32 mouse cellular contexts compared by ENCODE assay signal in genomic region chr4:124889935-124890334, GRCm38 (mm10). TPM values are rescaled to one million over a fixed set of nuclear protein-coding genes. Genes with fewer than 3 reads are reported as not detected.
"Had no signal": no experiment of that assay in that cellular context is flagged by ENCODE, and none has a peak within 500 bp of the region (broad histone marks: within the 10 kb centered on the region; RNA-seq: fewer than 3 reads in every experiment).

No protein-coding gene starts in this region.

- H3K4me3 ChIP-seq: gastrocnemius, adult 2 months; heart, adult 2 months; heart, embryonic 13.5 days; heart, embryonic 15.5 days; hindbrain, embryonic 13.5 days; hindbrain, embryonic 15.5 days; kidney, embryonic 15.5 days; left cerebral cortex, adult 2 months; limb, embryonic 10.5 days; limb, embryonic 12.5 days; liver, embryonic 13.5 days; liver, embryonic 15.5 days had no signal

- H3K27ac ChIP-seq: gastrocnemius, adult 2 months; heart, adult 2 months; heart, embryonic 13.5 days; heart, embryonic 15.5 days; hindbrain, embryonic 13.5 days; hindbrain, embryonic 15.5 days; hindbrain, postnatal 0 days; kidney, embryonic 15.5 days; left cerebral cortex, adult 2 months; limb, embryonic 10.5 days; limb, embryonic 12.5 days; liver, embryonic 13.5 days; liver, embryonic 15.5 days had no signal

- H3K4me2 ChIP-seq: heart, embryonic 11.5 days; heart, embryonic 13.5 days; heart, embryonic 15.5 days; hindbrain, embryonic 13.5 days; hindbrain, embryonic 15.5 days; kidney, embryonic 15.5 days; limb, embryonic 12.5 days; liver, embryonic 11.5 days; liver, embryonic 13.5 days; liver, embryonic 15.5 days had no signal

- ATAC-seq: hindbrain, postnatal 0 days; intestine, embryonic 16.5 days; liver, postnatal 0 days had no signal

- H3K36me3 ChIP-seq: heart, embryonic 13.5 days; heart, embryonic 15.5 days; hindbrain, embryonic 13.5 days; hindbrain, embryonic 15.5 days; kidney, embryonic 15.5 days; limb, embryonic 10.5 days; limb, embryonic 12.5 days; liver, embryonic 13.5 days; liver, embryonic 15.5 days had no signal

- H3K9me3 ChIP-seq: heart, embryonic 13.5 days; heart, embryonic 15.5 days; hindbrain, embryonic 13.5 days; hindbrain, embryonic 15.5 days; kidney, embryonic 15.5 days; limb, embryonic 10.5 days; limb, embryonic 12.5 days; liver, embryonic 13.5 days; liver, embryonic 15.5 days had no signal

- H3K9ac ChIP-seq: heart, embryonic 13.5 days; heart, embryonic 15.5 days; hindbrain, embryonic 13.5 days; hindbrain, embryonic 15.5 days; kidney, embryonic 15.5 days; limb, embryonic 12.5 days; liver, embryonic 13.5 days; liver, embryonic 15.5 days; liver, postnatal 0 days had no signal

- DNase-seq: gastrocnemius, adult 2 months; gastrocnemius, postnatal 10 days; gastrocnemius, postnatal 25 days; heart, adult 2 months; heart, postnatal 14 days; heart, postnatal 36 days; kidney, adult 11 months; kidney, adult 2 months; kidney, adult 9 months; kidney, postnatal 10 days; kidney, postnatal 25 days; kidney, postnatal 4 days; liver; liver, embryonic 13.5 days; liver, postnatal 0 days had no signal

RNA-seq across cellular contexts. Expression of gene Epha10, which starts 9.2 kb away (rescaled TPM):
- total RNA-seq: gastrocnemius, adult 2 months; gastrocnemius, postnatal 25 days; gastrocnemius, postnatal 4 days; granulocyte monocyte progenitor cell, adult 5-6 weeks; heart, adult 2 months; heart, postnatal 14 days; heart, postnatal 36 days; hematopoietic stem cell, adult 5-6 weeks had no signal
- polyA plus RNA-seq: heart, embryonic 11.5 days; heart, embryonic 15.5 days; heart, postnatal 0 days; kidney, adult 2 months; liver, embryonic 11.5 days; liver, embryonic 13.5 days; liver, embryonic 15.5 days; liver, postnatal 0 days had no signal

RNA-seq across cellular contexts. Expression of gene Maneal, which starts 28.0 kb away (rescaled TPM):
- total RNA-seq: hematopoietic stem cell, adult 5-6 weeks had no signal
- polyA plus RNA-seq: heart, embryonic 13.5 days; heart, embryonic 15.5 days; liver, postnatal 0 days had no signal
